Mouse (Mus musculus) cerebellum, adult 9-11 months (tissue): ENCODE results near the gene Sh3yl1.

Experiments
- DNase-seq: peaks from one replicate; pipeline ENCODE4 v3.0.0; 2022

Sh3yl1 gene

GRCm38 (mm10) chr12:30970700-30971099 is 59.2 kb downstream of the Sh3yl1 start:
- DNase-seq: no peak

GRCm38 (mm10) chr12:31003795-31004194 is 92.3 kb downstream of the Sh3yl1 start:
- no peak for DNase-seq

GRCm38 (mm10) chr12:31005010-31005409 is 93.5 kb downstream of the Sh3yl1 start:
- peak; percentile 16 for DNase-seq

GRCm38 (mm10) chr12:31008171-31008570 is 96.7 kb downstream of the Sh3yl1 start:
- DNase-seq: no peak
